Comparison of ENCODE assay signal across 7 mouse cellular contexts in genomic region chr10:59908776-59909315, GRCm38 (mm10). TPM values are rescaled to one million over a fixed set of nuclear protein-coding genes. Genes with fewer than 3 reads are reported as not detected.
A peak's percentile ranks its signal among the peaks of the same experiment; 100 is the strongest.
DNase-seq lines count a peak whose midpoint lies in the region; ATAC-seq and TF ChIP-seq lines count a peak whose summit lies in the region.

No protein-coding gene starts in this region.

- no peak for TF ChIP-seq CTCF in C2C12 (IDR thresholded peaks at IDR 0.05; ENCODE audit: control insufficient read depth, insufficient read depth, insufficient read length)

- no peaks in the 10 kb centered on the region for H3K36me3 ChIP-seq in kidney, embryonic 14.5 days (ENCODE audit: control insufficient read depth, insufficient read depth, low read length)
- no peaks in the 10 kb centered on the region for H3K36me3 ChIP-seq in C2C12 (ENCODE audit: control insufficient read depth, insufficient read depth)
- H3K36me3 ChIP-seq in limb, embryonic 12.5 days: no peaks in the 10 kb centered on the region

- H3K79me2 ChIP-seq in C2C12 (ENCODE audit: control insufficient read depth, insufficient read depth): no peaks in the 10 kb centered on the region

- H3ac ChIP-seq in C2C12 (ENCODE audit: control insufficient read depth, insufficient read length, low read depth): peak overlapping the region; percentile 55

- ATAC-seq in kidney, embryonic 14.5 days (ENCODE audit: low FRiP score, low TSS enrichment): no peak
- ATAC-seq in limb, embryonic 12.5 days (ENCODE audit: insufficient number of reproducible peaks, insufficient read depth, low FRiP score, low TSS enrichment, low read depth): no peak

- no peak for DNase-seq in kidney, adult 18-20 months
- peak; percentile 66 for DNase-seq in NIH3T3 (ENCODE audit: low read depth)
- DNase-seq in right cerebral cortex, adult 18-20 months: no peak
- DNase-seq in frontal cortex, postnatal 10 days (ENCODE audit: low spot score in 2 of 2): no peak

- H3K79me3 ChIP-seq in C2C12 (ENCODE audit: low read depth): no peaks in the 10 kb centered on the region

- H3K4me2 ChIP-seq in kidney, embryonic 14.5 days (replicated peaks; ENCODE audit: low read depth, low read length): no peak overlapping the region
- H3K4me2 ChIP-seq in limb, embryonic 12.5 days: peak overlapping the region; percentile 38; the same call in 1 of the 2 replicates

- no peak overlapping the region for H3K4me3 ChIP-seq in kidney, embryonic 14.5 days (ENCODE audit: low read length)
- H3K4me3 ChIP-seq in C2C12 (ENCODE audit: insufficient read depth, poor library complexity, severe bottlenecking): no peak overlapping the region
- no peak overlapping the region for H3K4me3 ChIP-seq in limb, embryonic 12.5 days (replicated peaks)

- no peaks in the 10 kb centered on the region for H3K27me3 ChIP-seq in kidney, embryonic 14.5 days (ENCODE audit: control insufficient read depth, insufficient read depth, low read length)
- H3K27me3 ChIP-seq in C2C12 (ENCODE audit: control insufficient read depth, insufficient read depth, insufficient read length): no peaks in the 10 kb centered on the region
- H3K27me3 ChIP-seq in limb, embryonic 12.5 days: no peaks in the 10 kb centered on the region; the same call in 1 of the 2 replicates

- no peaks in the 10 kb centered on the region for H3K9me3 ChIP-seq in kidney, embryonic 14.5 days (ENCODE audit: control insufficient read depth, low read length)
- no peaks in the 10 kb centered on the region for H3K9me3 ChIP-seq in limb, embryonic 12.5 days

- 50% methylated on average over 7 of the region's 7 CpGs for WGBS in kidney, embryonic 14.5 days
- 56% methylated on average over 7 of the region's 7 CpGs for WGBS in limb, embryonic 12.5 days

- no peak overlapping the region for H3K9ac ChIP-seq in kidney, embryonic 14.5 days (ENCODE audit: low read depth, low read length)
- no peak overlapping the region for H3K9ac ChIP-seq in limb, embryonic 12.5 days (replicated peaks)

- H3K27ac ChIP-seq in kidney, embryonic 14.5 days (ENCODE audit: low read depth, low read length): peak overlapping the region; percentile 79; the same call in 1 of the 2 replicates
- peak overlapping the region; percentile 81 for H3K27ac ChIP-seq in limb, embryonic 12.5 days

- peaks cover 45% of the 10 kb centered on the region for H3K4me1 ChIP-seq in kidney, embryonic 14.5 days (ENCODE audit: control insufficient read depth, insufficient read depth, low read length)
- peaks cover 57% of the 10 kb centered on the region for H3K4me1 ChIP-seq in limb, embryonic 12.5 days (replicated peaks)

TF ChIP-seq in C2C12, 6 proteins besides CTCF, POLR2A, EP300 and RAD21:
- TF ChIP-seq MYOD1 (IDR thresholded peaks at IDR 0.05; ENCODE audit: control insufficient read depth, insufficient read length, low read depth) (no peak), USF1 (IDR thresholded peaks at IDR 0.05; ENCODE audit: low read depth) (no peak), MAX (IDR thresholded peaks at IDR 0.05) (no peak), MYOG (IDR thresholded peaks at IDR 0.05; ENCODE audit: control insufficient read depth, extremely low read depth, insufficient read length) (no peak), FOSL1 (IDR thresholded peaks at IDR 0.05; ENCODE audit: insufficient read depth, low read length, poor library complexity, severe bottlenecking) (no peak), CEBPB (IDR thresholded peaks at IDR 0.05; ENCODE audit: low read depth) (no peak)

RNA-seq across cellular contexts. Expression of gene Dnajb12, which starts 29.5 kb away (rescaled TPM):
- polyA plus RNA-seq in kidney, embryonic 14.5 days (2014; fragmentation: Nextera tagmentation; extraction: Ambion mirVana): 24.6 and 36.0 TPM in 2 replicates
- 25.8 TPM for polyA plus RNA-seq in C2C12 (2012; fragmentation: generic; extraction: Trizol)
- polyA plus RNA-seq in limb, embryonic 12.5 days (2016; fragmentation: Nextera tagmentation; extraction: Ambion mirVana): 17.6 and 20.7 TPM in 2 replicates

RNA-seq across cellular contexts. Expression of gene Ddit4, which starts 42.8 kb away (rescaled TPM):
- 1.8 and 2.9 TPM in 2 replicates for polyA plus RNA-seq in kidney, embryonic 14.5 days (2014; fragmentation: Nextera tagmentation; extraction: Ambion mirVana)
- polyA plus RNA-seq in C2C12 (2012; fragmentation: generic; extraction: Trizol): 62.7 TPM
- polyA plus RNA-seq in limb, embryonic 12.5 days (2016; fragmentation: Nextera tagmentation; extraction: Ambion mirVana): 90.7 and 91.8 TPM in 2 replicates

Comparison
In these comparisons a context has a peak if more than half of its experiments do, and no peak if none do; other contexts are left out.
1. RNA of gene Ddit4, which starts 42.8 kb away (polyA plus RNA-seq): 90.7 to 91.8 TPM in limb, embryonic 12.5 days and 62.7 TPM in C2C12 (single experiment); 1.8 to 2.9 TPM in kidney, embryonic 14.5 days; every median in the first group is over 10 times any median in the second.